Mouse (Mus musculus) kidney, adult 2 months (tissue): Measurements from ENCODE around the gene Hnrnpll. TPM values are rescaled to one million over a fixed set of nuclear protein-coding genes. Genes with fewer than 3 reads are reported as not detected.
A peak's percentile ranks its signal among the peaks of the same experiment; 100 is the strongest.
"Not testable (repeated sequence)": the region's sequence is repeated elsewhere in the genome, so short reads cannot be mapped to it uniquely, and the experiment has no call there.

Experiments
- DNase-seq: peaks from one replicate; pipeline ENCODE4 v3.0.0; 2021
- H3K27ac ChIP-seq: fragments of 200-500 bp; 2 replicates; pipeline ENCODE4 v1.5.1; 2012; ENCODE audit warnings: low read depth, low read length, control low read depth, inconsistent platforms; ENCODE audit not compliant: insufficient read depth
- H3K27me3 ChIP-seq: fragments of 200-500 bp; replicated peaks from 2 replicates; pipeline ENCODE4 v1.6.1; 2012; ENCODE audit warnings: mild to moderate bottlenecking, moderate library complexity, low read length, inconsistent platforms; ENCODE audit not compliant: control insufficient read depth, insufficient read depth
- H3K36me3 ChIP-seq: fragments of 200-500 bp; 2 replicates; pipeline ENCODE4 v1.6.1; 2012; ENCODE audit warnings: mild to moderate bottlenecking, moderate library complexity, low read length, inconsistent platforms; ENCODE audit not compliant: control insufficient read depth, insufficient read depth
- H3K4me1 ChIP-seq: fragments of 200-500 bp; 2 replicates; pipeline ENCODE4 v1.6.1; 2011; ENCODE audit warnings: low read length; ENCODE audit not compliant: control insufficient read depth, insufficient read depth
- H3K4me3 ChIP-seq: fragments of 200-500 bp; 2 replicates; pipeline ENCODE4 v1.5.1; 2011; ENCODE audit warnings: mild to moderate bottlenecking, low read depth, low read length, control low read depth; ENCODE audit not compliant: insufficient read depth
- CTCF ChIP-seq: fragments of 200-500 bp; conservative IDR thresholded peaks from 2 replicates; pipeline ENCODE4 v1.5.1; 2011; ENCODE audit warnings: low read depth, mild to moderate bottlenecking, control low read depth, low read length, moderate library complexity, mixed read lengths; ENCODE audit not compliant: insufficient read depth, insufficient read length
- POLR2A ChIP-seq: fragments of 200-500 bp; IDR thresholded peaks from one replicate; pipeline ENCODE4 v1.6.1; 2011; ENCODE audit warnings: low read depth, low read length, control low read depth
- WGBS: fragments of 180-500 bp; shearing (Covaris S2); methylation state at CpG from one replicate; pipeline ENCODE4 v1.1.7; 2018; 5-methylcytosine and 5-hydroxymethylcytosine counted together
- polyA plus RNA-seq: library from polyadenylated mRNA; depleted of rRNA; stranded (reverse); fragments of >200 nt; gene quantifications from 2 replicates; pipeline ENCODE4 v1.2.3, GENCODE M21; 2012

Gene Hnrnpll
- polyA plus RNA-seq, 1 experiment = 13.1 TPM

GRCm38 (mm10) chr17:80028675-80029074 is 33.5 kb downstream of the Hnrnpll start:
- Histone ChIP-seq H3K27me3 (no peaks in the 10 kb centered on the region), H3K36me3 (peaks cover 8% of the 10 kb centered on the region), H3K27ac (no peak overlapping the region), H3K4me1 (no peaks in the 10 kb centered on the region), H3K4me3 (no peak overlapping the region)
- WGBS = 90% methylated on average over 6 of the region's 6 CpGs
- no peak for DNase-seq
- TF ChIP-seq CTCF (no peak), POLR2A (no peak)

- TF ChIP-seq POLR2A (no peak), CTCF (no peak)
- WGBS = 82% methylated on average over 5 of the region's 5 CpGs
- no peak for DNase-seq
- Histone ChIP-seq H3K27ac (no peak overlapping the region), H3K4me3 (no peak overlapping the region), H3K36me3 (peaks cover 1% of the 10 kb centered on the region; the same call in 1 of the 2 replicates), H3K4me1 (no peaks in the 10 kb centered on the region), H3K27me3 (no peaks in the 10 kb centered on the region)
Observed at GRCm38 (mm10) chr17:80026189-80026936, 35.8 kb downstream of the Hnrnpll start.

GRCm38 (mm10) chr17:80022090-80022489 is 40.0 kb downstream of the Hnrnpll start:
- Histone ChIP-seq H3K4me1 (no peaks in the 10 kb centered on the region), H3K36me3 (no peaks in the 10 kb centered on the region; the same call in 1 of the 2 replicates), H3K4me3 (no peak overlapping the region), H3K27me3 (no peaks in the 10 kb centered on the region), H3K27ac (no peak overlapping the region)
- TF ChIP-seq POLR2A = no peak
- TF ChIP-seq CTCF = no peak
- no peak for DNase-seq
- 39% methylated on average over 5 of the region's 5 CpGs for WGBS

- Histone ChIP-seq H3K4me3 (no peak overlapping the region), H3K4me1 (no peaks in the 10 kb centered on the region), H3K27me3 (no peaks in the 10 kb centered on the region), H3K36me3 (no peaks in the 10 kb centered on the region), H3K27ac (no peak overlapping the region)
- no peak for DNase-seq
- WGBS = 78% methylated on average over 2 of the region's 2 CpGs
- no peak for TF ChIP-seq POLR2A
- no peak for TF ChIP-seq CTCF
Observed at GRCm38 (mm10) chr17:80020495-80020894, 41.6 kb downstream of the Hnrnpll start.

GRCm38 (mm10) chr17:80018976-80019541 is 43.1 kb downstream of the Hnrnpll start:
- Histone ChIP-seq H3K4me1 (no peaks in the 10 kb centered on the region), H3K36me3 (no peaks in the 10 kb centered on the region), H3K27ac (no peak overlapping the region), H3K27me3 (no peaks in the 10 kb centered on the region), H3K4me3 (no peak overlapping the region)
- 11% methylated on average over 22 of the region's 22 CpGs for WGBS
- no peak for TF ChIP-seq POLR2A
- TF ChIP-seq CTCF = peak; percentile 66
- peak; percentile 35 for DNase-seq

- no peak overlapping the region for H3K4me3 ChIP-seq
- TF ChIP-seq POLR2A (no peak), CTCF (no peak)
- H3K4me1 ChIP-seq = no peaks in the 10 kb centered on the region
- WGBS = 66% methylated on average over 12 of the region's 12 CpGs
- no peak for DNase-seq
- no peaks in the 10 kb centered on the region for H3K36me3 ChIP-seq
- H3K27ac ChIP-seq = no peak overlapping the region
- H3K27me3 ChIP-seq = no peaks in the 10 kb centered on the region
Observed at GRCm38 (mm10) chr17:80018239-80018975, 43.7 kb downstream of the Hnrnpll start.

GRCm38 (mm10) chr17:80017389-80017788 is 44.7 kb downstream of the Hnrnpll start:
- no peak overlapping the region for H3K27ac ChIP-seq
- H3K36me3 ChIP-seq = no peaks in the 10 kb centered on the region
- no peaks in the 10 kb centered on the region for H3K27me3 ChIP-seq
- 52% methylated on average over 12 of the region's 12 CpGs for WGBS
- DNase-seq = peak; percentile 69
- no peak overlapping the region for H3K4me3 ChIP-seq
- H3K4me1 ChIP-seq = no peaks in the 10 kb centered on the region
- TF ChIP-seq CTCF (peak; percentile 78), POLR2A (no peak)

- not testable (repeated sequence) for H3K27ac ChIP-seq, H3K27me3 ChIP-seq, H3K4me3 ChIP-seq, DNase-seq, H3K36me3 ChIP-seq, H3K4me1 ChIP-seq
- WGBS = 83% methylated on average over 4 of the region's 4 CpGs
Observed at GRCm38 (mm10) chr17:80016400-80016799, 45.7 kb downstream of the Hnrnpll start.
